Mouse (Mus musculus): Measurements from ENCODE around the gene Arhgef28. TPM values are rescaled to one million over a fixed set of nuclear protein-coding genes. Genes with fewer than 3 reads are reported as not detected.

Arhgef28 gene
- polyA plus RNA-seq, 2 experiments: 0.11 to 0.52 TPM

GRCm38 (mm10) chr13:97876450-97876849 lies 329.8 kb downstream of the Arhgef28 start:
- WGBS (ENCODE audit: insufficient replicate concordance): 69% methylated on average over 4 of the region's 4 CpGs
- TF ChIP-seq CTCF (IDR thresholded peaks at IDR 0.05; ENCODE audit: low read depth): no peak
- TF ChIP-seq EP300 (IDR thresholded peaks at IDR 0.05; ENCODE audit: low read depth): no peak
- H3K4me3 ChIP-seq (ENCODE audit: insufficient read depth in 1 of 2, low read depth in 2 of 2, low read length in 2 of 2): no peak overlapping the region

GRCm38 (mm10) chr13:97876031-97876430 lies 330.2 kb downstream of the Arhgef28 start:
- TF ChIP-seq EP300 (IDR thresholded peaks at IDR 0.05; ENCODE audit: low read depth): no peak
- TF ChIP-seq CTCF (IDR thresholded peaks at IDR 0.05; ENCODE audit: low read depth): no peak
- WGBS (ENCODE audit: insufficient replicate concordance): 73% methylated on average over 6 of the region's 6 CpGs
- ATAC-seq (ENCODE audit: insufficient read depth) (no peak), DNase-seq (ENCODE audit: low read depth in 3 of 3, low spot score in 3 of 3) (no peak)
- Histone ChIP-seq H3K9me3 (ENCODE audit: control insufficient read depth, low read length) (no peaks in the 10 kb centered on the region), H3K4me3 (ENCODE audit: insufficient read depth in 1 of 2, low read depth in 2 of 2, low read length in 2 of 2) (no peak overlapping the region), H3K27ac (no peak overlapping the region), H3K36me3 (replicated peaks; ENCODE audit: control insufficient read depth, insufficient read depth, low read depth) (no peaks in the 10 kb centered on the region), H3K9ac (replicated peaks) (no peak overlapping the region), H3K4me1 (replicated peaks; ENCODE audit: control insufficient read depth in 2 of 2, insufficient read depth in 2 of 2, low read length in 1 of 2) (no peaks in the 10 kb centered on the region), H3K4me2 (ENCODE audit: low read depth) (no peak overlapping the region), H3K27me3 (ENCODE audit: control insufficient read depth, insufficient read depth, low read length) (no peaks in the 10 kb centered on the region)

More at GRCm38 (mm10) chr13:97876450-97876849, 329.8 kb downstream of the Arhgef28 start:
- H3K27ac ChIP-seq: no peak overlapping the region
- H3K36me3 ChIP-seq (replicated peaks; ENCODE audit: control insufficient read depth, insufficient read depth, low read depth): no peaks in the 10 kb centered on the region
- H3K9me3 ChIP-seq (ENCODE audit: control insufficient read depth, low read length): no peaks in the 10 kb centered on the region
- H3K4me1 ChIP-seq (replicated peaks; ENCODE audit: control insufficient read depth in 2 of 2, insufficient read depth in 2 of 2, low read length in 1 of 2): no peaks in the 10 kb centered on the region
- H3K9ac ChIP-seq (replicated peaks): no peak overlapping the region
- no peak overlapping the region for H3K4me2 ChIP-seq (ENCODE audit: low read depth)
- no peaks in the 10 kb centered on the region for H3K27me3 ChIP-seq (ENCODE audit: control insufficient read depth, insufficient read depth, low read length)
- ATAC-seq (ENCODE audit: insufficient read depth): no peak
- DNase-seq (ENCODE audit: low read depth in 3 of 3, low spot score in 3 of 3): no peak

- DNase-seq (ENCODE audit: low read depth in 3 of 3, low spot score in 3 of 3) (no peak), ATAC-seq (ENCODE audit: insufficient read depth) (no peak)
- Histone ChIP-seq H3K9me3 (ENCODE audit: control insufficient read depth, low read length) (no peaks in the 10 kb centered on the region), H3K27me3 (ENCODE audit: control insufficient read depth, insufficient read depth, low read length) (no peaks in the 10 kb centered on the region), H3K36me3 (replicated peaks; ENCODE audit: control insufficient read depth, insufficient read depth, low read depth) (no peaks in the 10 kb centered on the region), H3K27ac (no peak overlapping the region), H3K9ac (replicated peaks) (no peak overlapping the region), H3K4me2 (ENCODE audit: low read depth) (no peak overlapping the region), H3K4me1 (replicated peaks; ENCODE audit: control insufficient read depth in 2 of 2, insufficient read depth in 2 of 2, low read length in 1 of 2) (no peaks in the 10 kb centered on the region), H3K4me3 (ENCODE audit: insufficient read depth in 1 of 2, low read depth in 2 of 2, low read length in 2 of 2) (no peak overlapping the region)
- no peak for TF ChIP-seq CTCF (IDR thresholded peaks at IDR 0.05; ENCODE audit: low read depth)
- TF ChIP-seq EP300 (IDR thresholded peaks at IDR 0.05; ENCODE audit: low read depth): no peak
- 75% methylated on average over 12 of the region's 12 CpGs for WGBS (ENCODE audit: insufficient replicate concordance)
Observed at GRCm38 (mm10) chr13:97869428-97869827, 336.8 kb downstream of the Arhgef28 start.

- ATAC-seq (ENCODE audit: insufficient read depth) (no peak), DNase-seq (ENCODE audit: low read depth in 3 of 3, low spot score in 3 of 3) (no peak)
- WGBS (ENCODE audit: insufficient replicate concordance): 70% methylated on average over 13 of the region's 13 CpGs
Observed at GRCm38 (mm10) chr13:97867322-97867962, 338.8 kb downstream of the Arhgef28 start.

GRCm38 (mm10) chr13:97859071-97859470 lies 347.2 kb downstream of the Arhgef28 start:
- DNase-seq (ENCODE audit: low read depth in 3 of 3, low spot score in 3 of 3) (no peak), ATAC-seq (ENCODE audit: insufficient read depth) (no peak)
- Histone ChIP-seq H3K9me3 (ENCODE audit: control insufficient read depth, low read length) (no peaks in the 10 kb centered on the region), H3K4me2 (ENCODE audit: low read depth) (no peak overlapping the region), H3K27ac (no peak overlapping the region), H3K9ac (replicated peaks) (no peak overlapping the region), H3K4me1 (replicated peaks; ENCODE audit: control insufficient read depth in 2 of 2, insufficient read depth in 2 of 2, low read length in 1 of 2) (peaks cover 7 to 8% of the 10 kb centered on the region in 2 experiments; a peak in 3 of 4 replicates), H3K36me3 (replicated peaks; ENCODE audit: control insufficient read depth, insufficient read depth, low read depth) (no peaks in the 10 kb centered on the region), H3K27me3 (ENCODE audit: control insufficient read depth, insufficient read depth, low read length) (no peaks in the 10 kb centered on the region), H3K4me3 (ENCODE audit: insufficient read depth in 1 of 2, low read depth in 2 of 2, low read length in 2 of 2) (no peak overlapping the region)
- WGBS (ENCODE audit: insufficient replicate concordance): 57% methylated on average over 3 of the region's 3 CpGs
- no peak for TF ChIP-seq EP300 (IDR thresholded peaks at IDR 0.05; ENCODE audit: low read depth)
- TF ChIP-seq CTCF (IDR thresholded peaks at IDR 0.05; ENCODE audit: low read depth): no peak

More at GRCm38 (mm10) chr13:97867322-97867962, 338.8 kb downstream of the Arhgef28 start:
- Histone ChIP-seq H3K4me1 (replicated peaks; ENCODE audit: control insufficient read depth in 2 of 2, insufficient read depth in 2 of 2, low read length in 1 of 2) (no peaks in the 10 kb centered on the region), H3K27ac (no peak overlapping the region), H3K9ac (replicated peaks) (no peak overlapping the region), H3K9me3 (ENCODE audit: control insufficient read depth, low read length) (no peaks in the 10 kb centered on the region), H3K4me3 (ENCODE audit: insufficient read depth in 1 of 2, low read depth in 2 of 2, low read length in 2 of 2) (no peak overlapping the region), H3K27me3 (ENCODE audit: control insufficient read depth, insufficient read depth, low read length) (no peaks in the 10 kb centered on the region), H3K36me3 (replicated peaks; ENCODE audit: control insufficient read depth, insufficient read depth, low read depth) (no peaks in the 10 kb centered on the region), H3K4me2 (ENCODE audit: low read depth) (no peak overlapping the region)
- TF ChIP-seq EP300 (IDR thresholded peaks at IDR 0.05; ENCODE audit: low read depth) (no peak), CTCF (IDR thresholded peaks at IDR 0.05; ENCODE audit: low read depth) (no peak)

All from liver, embryonic 14.5 days (tissue).